Mouse (Mus musculus) hindbrain, postnatal 0 days (tissue): Measurements from ENCODE around the gene Ifnlr1. TPM values are rescaled to one million over a fixed set of nuclear protein-coding genes. Genes with fewer than 3 reads are reported as not detected.

Source experiments
- ATAC-seq: fragments of 200-750 bp; cut with Nextera tagmentation; 2 replicates; pipeline ENCODE4 v1.8.0; 2017; ENCODE audit warnings: mild to moderate bottlenecking, moderate TSS enrichment, moderate library complexity
- DNase-seq: peaks from one replicate; pipeline ENCODE4 v3.0.0-alpha.2; 2015; ENCODE audit warnings: low spot score
- H3K27ac ChIP-seq: fragments of 300-500 bp; sonication (generic); 2 replicates; pipeline ENCODE4 v1.5.1; 2014; ENCODE audit warnings: mild to moderate bottlenecking
- H3K27me3 ChIP-seq: fragments of 300-500 bp; sonication (generic); 2 replicates; pipeline ENCODE4 v1.6.1; 2014; ENCODE audit warnings: low read length, mixed read lengths; ENCODE audit not compliant: insufficient read depth
- H3K36me3 ChIP-seq: fragments of 300-500 bp; sonication (generic); 2 replicates; pipeline ENCODE4 v1.6.1; 2014; ENCODE audit warnings: low read length, mixed read lengths; ENCODE audit not compliant: insufficient read depth
- H3K4me1 ChIP-seq: fragments of 300-500 bp; sonication (generic); 2 replicates; pipeline ENCODE4 v1.6.1; 2014; ENCODE audit warnings: antibody characterized with exemption, low read length, mixed read lengths; ENCODE audit not compliant: insufficient read depth
- H3K4me2 ChIP-seq: fragments of 300-500 bp; sonication (generic); 2 replicates; pipeline ENCODE4 v1.6.1; 2014; ENCODE audit warnings: low read depth, mild to moderate bottlenecking, low read length, moderate library complexity, mixed read lengths
- H3K4me3 ChIP-seq: fragments of 300-500 bp; sonication (generic); 2 replicates; pipeline ENCODE4 v1.5.1; 2014; ENCODE audit warnings: low read length
- H3K9ac ChIP-seq: fragments of 300-500 bp; sonication (generic); replicated peaks from 2 replicates; pipeline ENCODE4 v1.6.1; 2014; ENCODE audit warnings: mild to moderate bottlenecking, low read length, moderate library complexity, mixed read lengths
- H3K9me3 ChIP-seq: fragments of 300-500 bp; sonication (generic); 2 replicates; pipeline ENCODE4 v1.6.1; 2016; ENCODE audit warnings: low read length, mixed read lengths
- CTCF ChIP-seq: IDR thresholded peaks from 2 replicates; pipeline ENCODE4 v1.5.1; 2016; ENCODE audit warnings: antibody characterized with exemption, control low read depth, low read depth
- WGBS: fragments of 180-500 bp; shearing (Covaris S2); extraction: QIAGEN DNeasy Blood & Tissue Kit; methylation state at CpG from one replicate; pipeline ENCODE4 v1.1.7; 2014; 5-methylcytosine and 5-hydroxymethylcytosine counted together
- polyA plus RNA-seq: library from polyadenylated mRNA; unstranded; fragments of >200 nt; fragmentation: Nextera tagmentation; extraction: Ambion mirVana; gene quantifications from 2 replicates; pipeline ENCODE4 v1.2.1, GENCODE M21; 2015
- total RNA-seq: library from RNA; depleted of rRNA; stranded (reverse); fragments of >200 nt; gene quantifications from 2 replicates; pipeline ENCODE4 v1.2.3, GENCODE M21; 2014

Gene Ifnlr1
- total and polyA plus RNA-seq, 2 experiments from 2014 or later = 0.23 to 0.58 TPM

DNA sequence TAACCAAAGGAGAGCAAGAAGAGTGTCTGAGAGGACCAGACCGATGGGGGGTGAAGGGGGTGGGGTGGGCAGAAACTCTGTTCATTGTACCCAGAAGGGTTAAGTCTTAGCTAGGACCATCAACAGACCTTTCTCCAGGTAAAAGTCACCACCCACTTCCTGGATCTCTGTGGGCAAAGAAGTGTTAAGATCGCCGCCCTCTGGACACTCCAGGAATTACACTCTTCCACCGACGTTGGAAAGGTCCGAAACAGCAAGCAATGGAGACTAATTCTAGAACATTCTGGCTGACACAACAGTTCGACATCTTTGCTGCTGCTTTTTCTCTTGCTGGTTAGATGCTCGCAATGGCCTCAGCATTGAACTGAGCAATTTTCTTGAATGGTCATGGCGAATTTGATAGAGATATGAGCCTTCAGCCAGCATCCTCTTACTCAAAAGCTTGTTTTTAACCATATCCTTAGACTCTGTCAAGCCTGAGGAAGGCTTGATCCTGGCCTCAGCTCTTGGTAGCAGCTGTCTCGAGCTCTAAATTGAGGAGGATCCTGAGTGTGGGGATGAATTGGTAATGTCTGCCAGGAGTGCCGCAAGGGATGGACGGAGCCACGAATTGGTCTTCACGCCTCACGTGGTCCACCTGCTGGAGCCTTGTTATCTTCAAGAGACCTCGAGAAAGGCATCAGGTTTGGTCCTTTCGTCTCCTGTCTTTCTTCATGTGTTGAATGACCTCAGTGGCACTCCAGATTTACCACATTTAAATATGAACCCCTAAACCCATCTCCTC is 19.7 kb upstream of the Ifnlr1 start:
- no peak overlapping the region for H3K9ac ChIP-seq
- ATAC-seq = no peak
- peak; percentile 82 for TF ChIP-seq CTCF
- H3K36me3 ChIP-seq = no peaks in the 10 kb centered on the region
- no peaks in the 10 kb centered on the region for H3K9me3 ChIP-seq
- no peak overlapping the region for H3K27ac ChIP-seq
- no peaks in the 10 kb centered on the region for H3K4me1 ChIP-seq
- peak; percentile 63 for DNase-seq
- H3K27me3 ChIP-seq = no peaks in the 10 kb centered on the region
- H3K4me3 ChIP-seq = no peak overlapping the region
- WGBS = 57% methylated on average over 17 of the region's 17 CpGs
- no peak overlapping the region for H3K4me2 ChIP-seq

DNA sequence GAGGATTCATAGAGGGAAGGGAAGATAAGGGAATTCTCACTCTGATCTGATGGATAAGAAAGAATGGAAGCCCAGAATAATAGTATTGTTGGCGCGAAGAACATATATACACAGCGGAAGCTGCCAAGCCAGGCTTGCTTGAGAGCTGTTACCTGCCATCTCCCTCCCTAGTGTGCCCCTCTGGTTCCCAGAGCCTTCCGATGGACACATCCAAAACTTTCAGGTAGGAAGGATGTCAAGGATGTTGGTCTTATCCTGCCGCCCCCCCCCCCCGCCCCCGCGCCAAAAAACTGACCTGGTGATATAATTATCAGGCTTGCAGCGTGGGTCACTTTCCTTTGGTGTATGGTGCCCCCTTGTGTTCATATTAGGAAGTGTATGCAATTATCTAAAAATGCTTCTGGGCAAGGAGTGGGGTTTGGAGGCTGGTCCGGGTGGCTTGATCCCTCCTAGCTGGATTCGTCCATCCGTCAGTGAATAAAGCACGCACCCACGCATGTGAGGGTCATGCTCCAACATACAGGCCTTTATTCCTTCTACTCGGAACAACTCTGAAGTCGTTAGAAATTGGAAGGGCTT is 18.7 kb upstream of the Ifnlr1 start:
- WGBS = 13% methylated on average over 16 of the region's 16 CpGs

GRCm38 (mm10) chr4:135673507-135673906 is 12.6 kb upstream of the Ifnlr1 start:
- no peak for ATAC-seq
- Histone ChIP-seq H3K4me3 (no peak overlapping the region), H3K9me3 (no peaks in the 10 kb centered on the region), H3K4me2 (no peak overlapping the region), H3K27ac (no peak overlapping the region), H3K4me1 (no peaks in the 10 kb centered on the region), H3K27me3 (no peaks in the 10 kb centered on the region), H3K36me3 (no peaks in the 10 kb centered on the region), H3K9ac (no peak overlapping the region)
- 71% methylated on average over 3 of the region's 3 CpGs for WGBS
- no peak for TF ChIP-seq CTCF
- DNase-seq = no peak

More for the DNA sequence above, 18.7 kb upstream of the Ifnlr1 start:
- Histone ChIP-seq H3K4me2 (no peak overlapping the region), H3K4me1 (no peaks in the 10 kb centered on the region), H3K36me3 (no peaks in the 10 kb centered on the region), H3K27ac (no peak overlapping the region), H3K9me3 (no peaks in the 10 kb centered on the region), H3K4me3 (no peak overlapping the region), H3K9ac (no peak overlapping the region), H3K27me3 (no peaks in the 10 kb centered on the region)
- ATAC-seq = peak; percentile 24; the same call in 1 of the 2 replicates
- DNase-seq = peak; percentile 81
- peak; percentile 81 for TF ChIP-seq CTCF

- H3K4me3 ChIP-seq = no peak overlapping the region
- no peaks in the 10 kb centered on the region for H3K36me3 ChIP-seq
- H3K9me3 ChIP-seq = no peaks in the 10 kb centered on the region
- WGBS = 70% methylated on average over 9 of the region's 9 CpGs
- ATAC-seq (no peak), DNase-seq (no peak)
- H3K27me3 ChIP-seq = no peaks in the 10 kb centered on the region
- no peaks in the 10 kb centered on the region for H3K4me1 ChIP-seq
- TF ChIP-seq CTCF = no peak
- no peak overlapping the region for H3K4me2 ChIP-seq
- no peak overlapping the region for H3K27ac ChIP-seq
- H3K9ac ChIP-seq = no peak overlapping the region
Measured at GRCm38 (mm10) chr4:135674993-135675392, 11.1 kb upstream of the Ifnlr1 start.

DNA sequence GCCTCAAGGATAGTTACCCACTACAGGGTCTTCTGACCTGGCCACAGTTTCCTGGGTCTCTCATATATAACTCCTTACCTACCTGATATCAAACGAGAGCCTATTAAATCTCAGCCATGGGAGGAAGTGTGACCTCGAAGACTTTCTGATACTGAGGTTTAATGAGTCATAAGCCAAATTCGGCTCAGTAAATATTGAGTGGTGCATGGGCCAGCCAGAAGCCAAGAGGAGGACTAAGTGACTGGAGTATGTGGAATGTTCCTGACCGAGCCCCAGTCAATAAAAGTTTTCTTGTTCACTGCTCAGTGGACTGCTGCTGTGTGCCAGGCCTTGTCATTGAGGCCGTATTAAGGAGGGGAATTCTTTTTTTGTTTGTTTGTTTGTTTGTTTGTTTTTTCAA is 9.6 kb upstream of the Ifnlr1 start:
- no peaks in the 10 kb centered on the region for H3K36me3 ChIP-seq
- TF ChIP-seq CTCF = no peak
- 71% methylated on average over 5 of the region's 5 CpGs for WGBS
- H3K9ac ChIP-seq = no peak overlapping the region
- H3K9me3 ChIP-seq = no peaks in the 10 kb centered on the region
- H3K4me2 ChIP-seq = no peak overlapping the region
- DNase-seq = no peak
- H3K27ac ChIP-seq = no peak overlapping the region
- no peaks in the 10 kb centered on the region for H3K27me3 ChIP-seq
- no peak overlapping the region for H3K4me3 ChIP-seq
- H3K4me1 ChIP-seq = no peaks in the 10 kb centered on the region
- ATAC-seq = no peak

- Histone ChIP-seq H3K4me1 (no peaks in the 10 kb centered on the region), H3K9ac (no peak overlapping the region), H3K4me3 (no peak overlapping the region), H3K27ac (no peak overlapping the region), H3K9me3 (no peaks in the 10 kb centered on the region), H3K27me3 (no peaks in the 10 kb centered on the region), H3K4me2 (no peak overlapping the region), H3K36me3 (no peaks in the 10 kb centered on the region)
- no peak for DNase-seq
- WGBS = 86% methylated on average over 4 of the region's 4 CpGs
- TF ChIP-seq CTCF = no peak
- no peak for ATAC-seq
Measured at GRCm38 (mm10) chr4:135679316-135679715, 6.8 kb upstream of the Ifnlr1 start.

DNA sequence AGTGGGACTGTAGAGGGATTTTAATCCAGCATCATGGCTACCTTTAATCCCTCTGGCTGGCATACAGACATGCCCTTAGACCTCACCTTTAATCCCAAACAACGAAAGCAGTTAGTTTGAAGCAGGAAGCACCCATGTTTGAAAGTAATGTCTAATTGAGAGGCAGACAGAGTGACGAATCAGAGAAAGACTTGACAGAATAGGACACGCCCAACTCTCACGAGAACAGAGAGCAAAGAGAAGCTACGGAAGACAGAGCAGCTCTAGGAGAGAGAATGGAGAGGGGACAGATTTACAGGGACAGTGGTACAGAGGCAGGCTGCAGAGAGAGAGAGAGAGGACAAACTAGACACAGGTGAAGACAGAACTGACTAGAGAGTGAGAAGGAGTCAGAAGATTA is 4.3 kb upstream of the Ifnlr1 start:
- ATAC-seq = no peak
- Histone ChIP-seq H3K27me3 (peaks cover 10% of the 10 kb centered on the region; the same call in 1 of the 2 replicates), H3K4me1 (no peaks in the 10 kb centered on the region), H3K36me3 (no peaks in the 10 kb centered on the region), H3K27ac (no peak overlapping the region), H3K9ac (no peak overlapping the region), H3K4me2 (no peak overlapping the region), H3K4me3 (no peak overlapping the region), H3K9me3 (no peaks in the 10 kb centered on the region)
- TF ChIP-seq CTCF = no peak
- WGBS = 77% methylated on average over 5 of the region's 5 CpGs
- DNase-seq = no peak
